Mouse (Mus musculus) erythroblast, adult 5-6 weeks (primary cell): ENCODE results near the gene Cyb5d2. TPM values are rescaled to one million over a fixed set of nuclear protein-coding genes. Genes with fewer than 3 reads are reported as not detected.
"Not testable (repeated sequence)": the region's sequence is repeated elsewhere in the genome, so short reads cannot be mapped to it uniquely, and the experiment has no call there.

Source experiments
- ATAC-seq: replicated peaks from 2 replicates; pipeline ENCODE4 v1.8.0; 2016; ENCODE audit warnings: moderate number of reproducible peaks, mild to moderate bottlenecking, moderate TSS enrichment, inconsistent platforms; ENCODE audit not compliant: poor library complexity, low FRiP score, severe bottlenecking
- total RNA-seq, 2 experiments: library from RNA; stranded (forward) in 1 of 2; stranded (reverse) in 1 of 2; fragments of 150-400 nt in 1 of 2; fragments of 200-764, 138-1000 nt in 1 of 2; gene quantifications; 2 replicates each; pipeline versions ENCODE4 v1.2.3 to v1.2.4; 2015 to 2017; ENCODE audit warnings: low replicate concordance in 2 of 2

The Cyb5d2 gene
- total RNA-seq, 2 experiments from 2014 or later, result 5.2 to 5.8 TPM

GRCm38 (mm10) chr11:72782503-72782902 is 13.4 kb downstream of the Cyb5d2 start:
- no peak for ATAC-seq

GRCm38 (mm10) chr11:72782103-72782502 is 13.8 kb downstream of the Cyb5d2 start:
- no peak for ATAC-seq

GRCm38 (mm10) chr11:72778957-72779356 is 17.0 kb downstream of the Cyb5d2 start:
- ATAC-seq, result no peak

- ATAC-seq, result not testable (repeated sequence)
Measured at GRCm38 (mm10) chr11:72772611-72773010, 23.3 kb downstream of the Cyb5d2 start.

GRCm38 (mm10) chr11:72771461-72771860 is 24.5 kb downstream of the Cyb5d2 start:
- ATAC-seq, result no peak

GRCm38 (mm10) chr11:72770816-72771215 is 25.1 kb downstream of the Cyb5d2 start:
- no peak for ATAC-seq

- no peak for ATAC-seq
Measured at GRCm38 (mm10) chr11:72770324-72770723, 25.6 kb downstream of the Cyb5d2 start.

- no peak for ATAC-seq
Measured at GRCm38 (mm10) chr11:72769061-72769460, 26.9 kb downstream of the Cyb5d2 start.

- ATAC-seq, result no peak
Measured at GRCm38 (mm10) chr11:72767716-72768115, 28.2 kb downstream of the Cyb5d2 start.

- no peak for ATAC-seq
Measured at GRCm38 (mm10) chr11:72764270-72764669, 31.7 kb downstream of the Cyb5d2 start.

- ATAC-seq, result no peak
Measured at GRCm38 (mm10) chr11:72760781-72761180, 35.2 kb downstream of the Cyb5d2 start.

- no peak for ATAC-seq
Measured at GRCm38 (mm10) chr11:72759581-72759980, 36.4 kb downstream of the Cyb5d2 start.

GRCm38 (mm10) chr11:72758316-72758715 is 37.6 kb downstream of the Cyb5d2 start:
- no peak for ATAC-seq

- no peak for ATAC-seq
Measured at GRCm38 (mm10) chr11:72751956-72752355, 44.0 kb downstream of the Cyb5d2 start.

- ATAC-seq, result no peak
Measured at GRCm38 (mm10) chr11:72739048-72739447, 56.9 kb downstream of the Cyb5d2 start.

GRCm38 (mm10) chr11:72737517-72737916 is 58.4 kb downstream of the Cyb5d2 start:
- ATAC-seq, result peak; percentile 78

GRCm38 (mm10) chr11:72736320-72736719 is 59.6 kb downstream of the Cyb5d2 start:
- ATAC-seq, result no peak

GRCm38 (mm10) chr11:72735519-72735860 is 60.5 kb downstream of the Cyb5d2 start:
- no peak for ATAC-seq

- no peak for ATAC-seq
Measured at GRCm38 (mm10) chr11:72734840-72735518, 61.0 kb downstream of the Cyb5d2 start.

GRCm38 (mm10) chr11:72733736-72734135 is 62.2 kb downstream of the Cyb5d2 start:
- no peak for ATAC-seq
